In the genomic region with DNA sequence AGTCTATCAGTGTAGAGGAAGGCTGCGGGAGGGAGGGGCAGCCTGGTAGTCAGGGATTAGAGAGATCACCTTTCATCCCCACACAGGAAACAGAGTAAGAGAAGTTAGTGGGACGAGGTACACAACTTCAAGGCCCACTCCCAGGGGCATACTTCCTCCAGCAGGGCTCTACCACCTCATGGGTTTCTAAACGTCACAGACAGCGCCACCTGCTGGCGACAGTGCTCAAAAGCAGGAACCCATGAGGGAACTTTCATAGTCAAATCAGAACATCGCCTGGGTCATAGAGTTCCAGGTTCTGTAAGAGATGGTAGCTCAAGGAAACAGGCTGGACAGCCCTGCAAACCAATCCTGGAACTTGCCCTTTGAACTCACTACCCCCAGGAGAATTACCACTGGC, we compare ENCODE assay signal across 10 mouse cellular contexts. TPM values are rescaled to one million over a fixed set of nuclear protein-coding genes. Genes with fewer than 3 reads are reported as not detected.
DNase-seq lines count a peak whose midpoint lies in the region; ATAC-seq and TF ChIP-seq lines count a peak whose summit lies in the region.
"Had no signal": no experiment of that assay in that cellular context is flagged by ENCODE, and none has a peak within 500 bp of the region (broad histone marks: within the 10 kb centered on the region; RNA-seq: fewer than 3 reads in every experiment).

No protein-coding gene starts in this region.

- no peaks in the 10 kb centered on the region for H3K27me3 ChIP-seq in hindbrain, embryonic 13.5 days
- H3K27me3 ChIP-seq: embryonic facial prominence, embryonic 15.5 days; limb, embryonic 15.5 days had no signal

- intact Hi-C loops in heart, postnatal 36 days (cut with DNase I) = no loop called here

- TF ChIP-seq CTCF in layer of hippocampus, adult 2 months (conservative IDR thresholded peaks at IDR 0.05) = peak; percentile 75
- peak; percentile 54; the same call in 1 of the 2 replicates for TF ChIP-seq CTCF in bone marrow, adult 2 months (IDR thresholded peaks at IDR 0.05; ENCODE audit: control insufficient read depth, insufficient read depth, low read length)

- H3K36me3 ChIP-seq in ES-E14 (ENCODE audit: control insufficient read depth, insufficient read depth, low read length, poor library complexity, severe bottlenecking) = no peaks in the 10 kb centered on the region
- no peaks in the 10 kb centered on the region for H3K36me3 ChIP-seq in hindbrain, embryonic 13.5 days
- H3K36me3 ChIP-seq: embryonic facial prominence, embryonic 15.5 days; limb, embryonic 15.5 days had no signal

- ATAC-seq in hindbrain, embryonic 13.5 days (ENCODE audit: low FRiP score) = no peak

- H3K4me2 ChIP-seq in hindbrain, embryonic 13.5 days = no peak overlapping the region
- H3K4me2 ChIP-seq: embryonic facial prominence, embryonic 15.5 days; limb, embryonic 15.5 days had no signal

- WGBS in bone marrow, adult 2 months = 47% methylated on average over 6 of the region's 6 CpGs
- WGBS in hindbrain, embryonic 13.5 days = 45% methylated on average over 6 of the region's 6 CpGs

- H3K4me3 ChIP-seq in layer of hippocampus, adult 2 months = no peak overlapping the region
- H3K4me3 ChIP-seq in ES-E14 (ENCODE audit: insufficient read depth in 1 of 2, low read depth in 1 of 2, low read length in 2 of 2, poor library complexity in 1 of 2, severe bottlenecking in 1 of 2) = no peak overlapping the region
- no peak overlapping the region for H3K4me3 ChIP-seq in bone marrow, adult 2 months (replicated peaks; ENCODE audit: control insufficient read depth, low read depth, low read length)
- no peak overlapping the region for H3K4me3 ChIP-seq in hindbrain, embryonic 13.5 days
- H3K4me3 ChIP-seq: embryonic facial prominence, embryonic 15.5 days; limb, embryonic 15.5 days had no signal

- in situ Hi-C loops in ES-E14 (cut with MboI; ENCODE audit: low sequenced_read_pairs in 2 of 2, unreplicated experiment in 2 of 2) = no loop called here

- no peaks in the 10 kb centered on the region for H3K9me3 ChIP-seq in ES-E14 (ENCODE audit: control insufficient read depth, insufficient read depth, low read depth, low read length)
- no peaks in the 10 kb centered on the region for H3K9me3 ChIP-seq in hindbrain, embryonic 13.5 days
- H3K9me3 ChIP-seq: embryonic facial prominence, embryonic 15.5 days; limb, embryonic 15.5 days had no signal

- H3K4me1 ChIP-seq in ES-E14 (ENCODE audit: control insufficient read depth in 2 of 2, insufficient read depth in 2 of 2, low read length in 2 of 2, poor library complexity in 1 of 2) = peaks cover 0 to 6% of the 10 kb centered on the region in 2 experiments; a peak in 1 of 4 replicates
- no peaks in the 10 kb centered on the region for H3K4me1 ChIP-seq in bone marrow, adult 2 months (ENCODE audit: control insufficient read depth, insufficient read depth, low read length)
- H3K4me1 ChIP-seq in hindbrain, embryonic 13.5 days (replicated peaks) = no peaks in the 10 kb centered on the region
- H3K4me1 ChIP-seq: embryonic facial prominence, embryonic 15.5 days; limb, embryonic 15.5 days had no signal

- no peak for TF ChIP-seq POLR2A in bone marrow, adult 2 months (IDR thresholded peaks at IDR 0.05; ENCODE audit: borderline replicate concordance, control insufficient read depth, low read depth, low read length)

- no peak overlapping the region for H3K9ac ChIP-seq in ES-E14 (ENCODE audit: insufficient read depth, low read depth, low read length, poor library complexity, severe bottlenecking)
- no peak overlapping the region for H3K9ac ChIP-seq in hindbrain, embryonic 13.5 days
- H3K9ac ChIP-seq: embryonic facial prominence, embryonic 15.5 days; limb, embryonic 15.5 days had no signal

- DNase-seq in layer of hippocampus, adult 2 months (ENCODE audit: low spot score in 2 of 2) = no peak
- no peak for DNase-seq in layer of hippocampus, adult 11-12 months (ENCODE audit: low spot score)
- peak; percentile 72 for DNase-seq in ES-E14 (ENCODE audit: low read depth, low spot score)
- DNase-seq in lung, postnatal 10 days = peak; percentile 57
- no peak for DNase-seq in layer of hippocampus, postnatal 14 days (ENCODE audit: low spot score in 2 of 2)
- DNase-seq in heart, postnatal 36 days = no peak

- no peak overlapping the region for H3K27ac ChIP-seq in layer of hippocampus, adult 2 months
- no peak overlapping the region for H3K27ac ChIP-seq in ES-E14 (ENCODE audit: insufficient read depth, low read depth, low read length, poor library complexity, severe bottlenecking)
- no peak overlapping the region for H3K27ac ChIP-seq in bone marrow, adult 2 months (ENCODE audit: control insufficient read depth, insufficient read depth, low read depth, low read length, poor library complexity)
- H3K27ac ChIP-seq in hindbrain, embryonic 13.5 days = no peak overlapping the region
- H3K27ac ChIP-seq: embryonic facial prominence, embryonic 15.5 days; limb, embryonic 15.5 days had no signal

TF ChIP-seq in ES-E14, 5 proteins besides CTCF, POLR2A, EP300 and RAD21:
- TF ChIP-seq ZNF384 (IDR thresholded peaks at IDR 0.05; ENCODE audit: low read depth, low read length) = no peak
- TF ChIP-seq HCFC1 (IDR thresholded peaks at IDR 0.05; ENCODE audit: borderline replicate concordance, insufficient read depth, low read length) = no peak
- TF ChIP-seq CHD2 (IDR thresholded peaks at IDR 0.05; ENCODE audit: low read depth, low read length) = no peak
- TF ChIP-seq ZC3H11A (IDR thresholded peaks at IDR 0.05; ENCODE audit: borderline replicate concordance, low read depth, low read length) = no peak
- no peak for TF ChIP-seq MAFK (IDR thresholded peaks at IDR 0.05; ENCODE audit: insufficient read depth, low read depth, low read length)
TF ChIP-seq in ES-E14: peak in this region for 0.

RNA-seq across cellular contexts. Expression of a gene that starts 6.7 kb away (rescaled TPM):
- total RNA-seq in layer of hippocampus, adult 2 months (2021) = not detected
- not detected in 2 replicates for total RNA-seq in ES-E14 (2012; rRNA removed)
- not detected in 2 replicates for polyA plus RNA-seq in bone marrow, adult 2 months (2011; ENCODE audit: insufficient read depth, insufficient read length, low replicate concordance, missing spikeins)
- total RNA-seq in layer of hippocampus, postnatal 14 days (2021) = not detected
- polyA plus RNA-seq in hindbrain, embryonic 13.5 days (2015; fragmentation: Nextera tagmentation; extraction: Ambion mirVana) = not detected in 2 replicates
- not detected for total RNA-seq in heart, postnatal 36 days (2021)
- polyA plus RNA-seq: embryonic facial prominence, embryonic 15.5 days; limb, embryonic 15.5 days had no signal

RNA-seq across cellular contexts. Expression of a gene that starts 54.3 kb away (rescaled TPM):
- 10 to 100 TPM; 31.6 to 35.6 TPM for total RNA-seq in layer of hippocampus, adult 2 months (2021)
- 2.4 and 4.5 TPM in 2 replicates for total RNA-seq in ES-E14 (2012; rRNA removed)
- polyA plus RNA-seq in bone marrow, adult 2 months (2011; ENCODE audit: insufficient read depth, insufficient read length, low replicate concordance, missing spikeins) = 5.8 and 6.7 TPM in 2 replicates
- 10 to 100 TPM; 18.7 to 18.9 TPM for total RNA-seq in layer of hippocampus, postnatal 14 days (2021)
- polyA plus RNA-seq in hindbrain, embryonic 13.5 days (2015; fragmentation: Nextera tagmentation; extraction: Ambion mirVana) = 3.7 and 4.2 TPM in 2 replicates
- total RNA-seq in heart, postnatal 36 days (2021) = 10 to 100 TPM; 10.9 to 20.8 TPM

Comparison
In these comparisons a context has a peak if more than half of its experiments do, and no peak if none do; other contexts are left out.
1. DNase-seq: peak in ES-E14 (single experiment) and lung, postnatal 10 days (single experiment); none in layer of hippocampus, adult 2 months (0 of 2), layer of hippocampus, adult 11-12 months (single experiment), layer of hippocampus, postnatal 14 days (0 of 2) and heart, postnatal 36 days (0 of 2).